Mouse (Mus musculus) cortical plate, adult 2 months (tissue): ENCODE measurements around the gene Psma3.

Source experiments
- CTCF ChIP-seq: fragments of 200-500 bp; IDR thresholded peaks from 2 replicates; pipeline ENCODE4 v1.5.1; 2011; ENCODE audit warnings: mild to moderate bottlenecking, control low read depth, low read length; ENCODE audit not compliant: insufficient read depth; ENCODE audit errors: extremely low read depth
- POLR2A ChIP-seq: fragments of 200-500 bp; IDR thresholded peaks from 2 replicates; pipeline ENCODE4 v1.6.1; 2011; ENCODE audit warnings: mild to moderate bottlenecking, low read length, control low read depth; ENCODE audit not compliant: insufficient read depth; ENCODE audit errors: extremely low read depth

GRCm38 (mm10) chr12:71024411-71024810, 50.0 kb downstream of the Psma3 start:
- no peak for TF ChIP-seq CTCF
- TF ChIP-seq POLR2A, result no peak
